Mouse (Mus musculus) ES-CJ7 (cell line): ENCODE measurements around the gene Fkbpl.

Experiments used
- DNase-seq: peaks from one replicate; pipeline ENCODE4 v3.0.0; 2011; ENCODE audit warnings: low read depth, low spot score

Fkbpl gene

GRCm38 (mm10) chr17:34648141-34648890, 3.8 kb downstream of the Fkbpl start:
- no peak for DNase-seq

DNA sequence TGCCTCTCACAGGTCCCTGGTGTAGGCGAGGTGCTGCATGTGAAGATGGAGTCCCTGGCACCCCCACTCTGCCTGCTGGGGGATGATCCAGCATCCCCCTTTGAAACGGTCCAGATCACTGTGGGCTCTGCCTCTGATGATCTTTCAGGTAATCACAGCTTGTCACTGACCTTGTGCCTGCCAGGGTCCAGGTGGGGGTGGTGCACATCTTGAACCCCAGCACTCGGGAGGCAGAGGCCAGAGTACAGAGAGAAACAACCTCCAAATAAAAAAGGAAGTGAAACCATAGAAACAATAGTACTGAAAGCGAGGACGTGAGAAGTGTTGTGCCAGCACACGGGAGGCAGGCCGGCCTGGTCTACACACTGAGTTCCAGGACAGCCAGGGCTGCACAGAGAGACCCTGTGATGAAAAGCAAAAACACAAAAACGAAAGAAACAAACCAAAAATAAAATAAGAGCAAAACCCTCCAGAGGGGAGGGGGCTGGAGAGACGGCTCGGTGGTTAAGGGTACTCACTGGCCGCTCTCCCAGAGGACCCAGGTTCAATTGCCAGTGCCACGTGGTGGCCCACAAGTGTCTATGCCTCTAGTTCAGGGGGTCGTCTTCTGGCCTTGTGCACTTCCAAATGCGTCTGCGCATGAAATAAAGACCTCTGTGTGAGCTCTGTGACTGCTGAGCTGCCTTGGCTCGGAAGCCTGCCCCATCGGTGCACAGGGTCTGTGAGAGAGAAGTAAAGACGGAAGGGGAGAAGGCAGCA, 4.7 kb downstream of the Fkbpl start:
- no peak for DNase-seq

GRCm38 (mm10) chr17:34650781-34651180, 6.2 kb downstream of the Fkbpl start:
- no peak for DNase-seq

DNA sequence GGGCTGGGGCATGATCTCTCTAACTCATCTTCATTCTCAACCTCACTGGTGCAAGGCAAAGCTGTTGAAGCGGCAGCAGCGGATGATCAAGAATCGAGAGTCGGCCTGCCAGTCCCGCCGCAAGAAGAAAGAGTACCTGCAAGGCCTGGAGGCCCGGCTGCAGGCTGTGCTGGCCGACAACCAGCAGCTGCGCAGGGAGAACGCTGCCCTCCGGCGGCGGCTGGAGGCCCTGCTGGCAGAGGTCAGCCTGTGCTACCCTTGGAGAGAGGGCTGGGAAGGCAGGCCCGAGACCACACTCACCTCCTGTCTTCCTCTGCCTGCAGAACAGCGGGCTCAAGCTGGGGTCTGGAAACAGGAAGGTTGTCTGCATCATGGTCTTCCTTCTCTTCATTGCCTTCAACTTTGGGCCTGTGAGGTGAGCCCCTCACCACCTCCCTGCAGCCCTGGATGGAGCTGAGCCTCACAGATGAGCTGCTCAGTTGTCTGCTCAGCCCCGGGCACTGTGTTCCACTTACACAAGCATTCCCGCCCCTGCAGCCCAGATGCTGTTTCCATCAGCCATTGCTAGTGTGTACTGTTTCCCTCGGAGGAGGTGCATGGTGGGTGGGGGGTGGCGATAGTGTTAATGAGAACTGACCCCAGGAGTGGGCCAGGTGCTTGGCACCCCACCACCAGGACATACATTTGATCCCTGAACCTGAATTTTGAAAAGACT, 7.1 kb downstream of the Fkbpl start:
- DNase-seq, result peak; percentile 56

DNA sequence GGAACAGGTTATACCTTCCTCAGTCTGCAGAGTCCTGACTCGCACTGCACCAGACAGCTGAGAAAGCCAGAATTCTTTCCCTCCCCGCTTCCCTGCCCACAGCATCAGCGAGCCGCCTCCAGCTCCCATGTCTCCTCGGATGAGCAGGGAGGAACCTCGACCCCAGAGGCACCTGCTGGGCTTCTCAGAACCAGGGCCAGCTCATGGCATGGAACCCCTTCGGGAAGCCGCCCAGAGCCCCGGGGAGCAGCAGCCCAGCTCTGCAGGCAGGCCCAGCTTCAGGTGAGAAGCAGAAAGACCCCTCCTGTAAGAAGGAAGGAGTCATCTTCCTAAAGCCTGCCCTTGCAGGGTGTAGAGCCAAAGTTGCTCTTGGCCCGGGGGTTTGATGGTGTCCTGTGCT, 8.0 kb downstream of the Fkbpl start:
- DNase-seq, result no peak

DNA sequence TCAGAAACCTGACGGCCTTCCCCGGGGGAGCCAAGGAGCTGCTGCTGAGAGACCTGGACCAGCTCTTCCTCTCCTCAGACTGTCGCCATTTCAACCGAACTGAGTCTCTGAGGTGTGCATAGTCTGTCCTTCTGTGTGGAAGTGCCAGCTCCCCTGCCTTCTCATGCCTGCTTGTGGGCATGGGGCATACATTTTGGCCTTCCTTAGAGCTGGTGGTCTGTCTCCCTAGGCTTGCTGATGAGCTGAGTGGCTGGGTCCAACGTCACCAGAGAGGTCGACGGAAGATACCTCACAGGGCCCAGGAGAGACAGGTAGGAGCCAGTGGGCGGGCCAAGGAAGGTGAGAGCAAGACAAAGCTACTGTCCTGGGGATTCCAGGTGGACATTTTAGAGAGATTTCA, 8.4 kb downstream of the Fkbpl start:
- DNase-seq, result no peak

DNA sequence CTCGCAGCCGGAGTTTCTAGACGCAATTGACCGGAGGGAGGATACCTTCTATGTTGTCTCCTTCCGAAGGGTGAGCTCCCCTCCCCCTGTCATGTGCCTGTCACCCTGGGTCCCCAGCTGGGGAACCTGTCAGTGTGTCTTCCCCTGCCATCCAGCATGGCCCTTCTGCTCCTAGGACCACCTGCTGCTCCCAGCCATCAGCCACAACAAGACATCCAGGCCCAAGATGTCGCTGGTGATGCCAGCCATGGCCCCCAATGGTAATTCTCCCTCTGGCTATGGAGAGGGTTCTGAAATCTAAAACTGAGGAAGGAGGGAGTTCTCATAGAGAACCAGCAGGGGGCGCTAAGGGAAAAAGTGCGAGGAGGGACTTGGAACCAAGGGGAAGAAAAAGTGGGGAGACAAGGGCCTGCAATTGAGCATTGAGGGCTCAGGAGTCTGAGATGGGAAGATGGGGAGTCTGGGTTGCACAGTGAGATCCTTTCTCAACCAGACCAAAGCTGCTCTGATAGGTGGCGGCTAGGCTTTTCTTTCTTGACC, 9.3 kb downstream of the Fkbpl start:
- peak; percentile 64 for DNase-seq

GRCm38 (mm10) chr17:34654392-34654791, 9.8 kb downstream of the Fkbpl start:
- no peak for DNase-seq

GRCm38 (mm10) chr17:34655160-34655559, 10.6 kb downstream of the Fkbpl start:
- no peak for DNase-seq

GRCm38 (mm10) chr17:34655581-34655991, 11.0 kb downstream of the Fkbpl start:
- no peak for DNase-seq

DNA sequence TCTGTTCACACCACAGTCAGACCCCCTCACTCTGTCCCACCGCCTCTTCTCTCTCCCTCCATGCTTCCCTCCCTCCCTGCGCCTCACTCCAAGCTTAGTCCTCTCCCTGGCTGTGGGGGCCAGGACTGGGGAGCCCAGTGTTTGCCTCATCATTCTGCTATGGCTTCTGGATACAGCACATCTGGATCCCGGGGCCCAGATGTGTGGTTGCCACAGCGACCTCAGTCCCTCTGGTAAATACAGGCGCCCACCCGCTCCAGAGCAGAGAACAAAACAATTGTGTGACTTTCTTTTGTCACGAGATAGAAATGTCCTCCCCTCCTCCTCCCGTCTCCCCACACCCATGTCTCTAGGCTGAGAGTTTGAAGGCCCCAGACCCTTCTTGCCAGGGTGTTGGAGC, 12.1 kb downstream of the Fkbpl start:
- no peak for DNase-seq

DNA sequence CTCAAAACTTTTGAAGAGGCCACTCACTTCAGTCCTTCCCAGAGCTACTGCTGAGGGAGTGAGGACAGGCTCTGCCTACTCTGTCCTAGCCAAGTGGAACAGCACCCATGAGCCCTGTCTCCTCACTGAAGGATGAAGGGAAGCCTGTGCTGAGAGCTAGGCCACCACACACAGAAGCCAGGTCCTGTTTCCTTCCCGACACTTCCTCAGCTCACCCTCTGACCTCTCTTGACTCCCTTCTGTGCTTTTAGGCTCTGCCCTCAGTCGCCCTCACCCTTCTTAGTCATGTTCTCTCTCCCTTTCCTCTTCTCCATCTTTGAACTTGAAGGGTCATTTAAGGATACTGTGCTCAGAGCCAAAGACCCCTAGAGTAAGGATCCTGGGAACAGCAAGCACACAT, 12.7 kb downstream of the Fkbpl start:
- no peak for DNase-seq

GRCm38 (mm10) chr17:34658145-34658544, 13.6 kb downstream of the Fkbpl start:
- DNase-seq, result no peak

GRCm38 (mm10) chr17:34658591-34658990, 14.0 kb downstream of the Fkbpl start:
- no peak for DNase-seq

DNA sequence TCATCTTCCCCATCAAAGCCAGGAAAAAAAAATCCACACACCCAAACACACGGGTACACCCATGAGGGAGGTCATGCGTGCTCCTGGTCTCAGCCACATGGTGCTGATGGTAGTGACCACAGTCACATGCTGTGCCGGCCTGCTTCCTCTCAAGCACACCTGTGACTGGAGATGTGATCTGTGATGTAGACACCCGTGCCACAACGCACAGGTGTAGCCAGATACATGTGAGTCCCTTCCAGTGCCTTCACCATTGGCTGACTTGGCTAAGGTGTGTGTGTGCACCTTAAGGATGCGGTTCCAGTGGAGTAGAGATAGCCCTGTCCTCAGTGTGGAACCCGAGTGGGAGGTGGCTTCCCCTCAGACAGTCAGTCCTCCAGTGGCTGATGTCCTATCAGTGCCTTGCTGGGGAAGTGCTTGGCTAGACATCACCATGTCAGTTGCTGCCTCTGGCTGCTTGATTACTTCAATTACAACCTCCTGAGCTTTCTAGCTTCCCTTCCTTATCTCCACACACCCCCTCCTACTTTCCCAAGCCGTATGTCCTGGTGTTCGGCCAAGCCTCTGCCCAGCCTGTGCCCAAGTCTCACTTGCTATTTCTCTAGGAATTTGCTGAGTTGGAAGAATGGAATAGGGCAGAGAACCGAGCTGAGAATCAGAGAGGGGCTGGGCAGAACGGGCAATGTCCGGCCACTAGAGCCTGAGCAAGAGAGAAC, 14.8 kb downstream of the Fkbpl start:
- no peak for DNase-seq

- DNase-seq, result no peak
Observed at GRCm38 (mm10) chr17:34659897-34660214, 15.3 kb downstream of the Fkbpl start.

DNA sequence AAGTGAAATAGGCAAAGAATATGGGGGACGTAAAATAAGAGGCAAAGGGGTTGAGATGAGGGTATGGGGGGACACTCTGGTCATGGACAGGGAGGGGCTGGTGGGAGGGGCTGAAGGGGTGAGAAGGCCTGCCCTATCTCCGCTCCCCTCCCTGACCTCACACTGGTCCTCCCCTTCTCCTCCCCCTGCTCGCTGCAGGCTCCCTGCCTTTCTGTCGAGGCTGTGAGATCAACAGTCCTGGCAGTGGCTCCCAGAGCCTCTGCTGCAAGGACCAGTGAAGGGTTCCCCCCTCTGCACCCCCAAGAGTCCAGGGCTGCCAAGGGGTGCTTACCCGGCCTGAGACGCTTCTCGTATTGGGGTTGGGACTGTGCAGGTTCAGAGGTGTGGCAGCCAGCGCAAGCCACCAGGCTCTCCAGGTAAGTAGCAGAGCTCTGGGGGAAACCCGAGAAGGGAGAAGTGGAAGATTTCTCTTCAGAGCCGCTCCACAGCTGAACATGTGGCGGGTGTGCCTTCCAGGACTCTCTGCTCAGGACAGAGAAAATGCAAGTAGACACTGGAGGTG, 15.8 kb downstream of the Fkbpl start:
- DNase-seq, result no peak

GRCm38 (mm10) chr17:34661121-34661591, 16.6 kb downstream of the Fkbpl start:
- no peak for DNase-seq

- no peak for DNase-seq
Observed at GRCm38 (mm10) chr17:34662468-34662867, 17.9 kb downstream of the Fkbpl start.

DNA sequence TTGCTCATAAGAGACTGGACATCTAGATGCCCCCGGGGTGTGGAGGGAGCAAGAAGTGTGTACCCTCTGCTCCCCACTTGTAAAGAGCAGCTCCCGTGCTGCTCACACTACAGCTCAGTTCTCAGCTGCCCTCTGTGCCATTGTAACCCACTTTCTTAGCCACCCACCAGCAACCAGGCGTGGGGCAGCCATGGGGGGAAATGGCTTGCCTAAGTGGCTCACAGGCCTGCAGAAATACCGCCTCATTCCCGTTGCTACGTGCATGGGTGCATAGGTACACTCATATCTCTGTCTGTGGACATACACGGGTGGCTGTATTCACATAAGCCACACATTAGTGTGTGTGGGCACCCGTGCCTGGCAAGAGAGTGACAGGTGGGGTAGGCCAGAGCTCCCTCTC, 18.4 kb downstream of the Fkbpl start:
- no peak for DNase-seq

GRCm38 (mm10) chr17:34663558-34663957, 19.0 kb downstream of the Fkbpl start:
- DNase-seq, result no peak
